ENCODE assay signal across 26 mouse cellular contexts in genomic region chr6:43178584-43179501, GRCm38 (mm10). TPM values are rescaled to one million over a fixed set of nuclear protein-coding genes. Genes with fewer than 3 reads are reported as not detected.
A peak's percentile ranks its signal among the peaks of the same experiment; 100 is the strongest.
DNase-seq lines count a peak whose midpoint lies in the region; ATAC-seq and TF ChIP-seq lines count a peak whose summit lies in the region.
"Had no signal": no experiment of that assay in that cellular context is flagged by ENCODE, and none has a peak within 500 bp of the region (broad histone marks: within the 10 kb centered on the region; RNA-seq: fewer than 3 reads in every experiment).

No protein-coding gene starts in this region.

- H3K4me2 ChIP-seq in neural tube, embryonic 13.5 days = no peak overlapping the region
- no peak overlapping the region for H3K4me2 ChIP-seq in hindbrain, postnatal 0 days (ENCODE audit: low read depth, low read length)
- H3K4me2 ChIP-seq in intestine, embryonic 16.5 days (ENCODE audit: low read depth, low read length) = no peak overlapping the region
- H3K4me2 ChIP-seq: embryonic facial prominence, embryonic 12.5 days; liver, embryonic 13.5 days; lung, embryonic 15.5 days had no signal

- H3K9me3 ChIP-seq in neural tube, embryonic 13.5 days = no peaks in the 10 kb centered on the region
- H3K9me3 ChIP-seq in hindbrain, postnatal 0 days (ENCODE audit: low read length) = no peaks in the 10 kb centered on the region
- H3K9me3 ChIP-seq in intestine, embryonic 16.5 days (ENCODE audit: control insufficient read depth, low read length) = no peaks in the 10 kb centered on the region
- H3K9me3 ChIP-seq: embryonic facial prominence, embryonic 12.5 days; liver, embryonic 13.5 days; lung, embryonic 15.5 days had no signal

- WGBS in neural tube, embryonic 13.5 days = 59% methylated on average over 6 of the region's 6 CpGs
- 44% methylated on average over 6 of the region's 6 CpGs for WGBS in hindbrain, postnatal 0 days
- 59% methylated on average over 6 of the region's 6 CpGs for WGBS in intestine, embryonic 16.5 days

- H3K9ac ChIP-seq in neural tube, embryonic 13.5 days = no peak overlapping the region
- no peak overlapping the region for H3K9ac ChIP-seq in hindbrain, postnatal 0 days (replicated peaks; ENCODE audit: low read length)
- no peak overlapping the region for H3K9ac ChIP-seq in intestine, embryonic 16.5 days (ENCODE audit: low read depth, low read length)
- H3K9ac ChIP-seq: embryonic facial prominence, embryonic 12.5 days; liver, embryonic 13.5 days; lung, embryonic 15.5 days had no signal

- TF ChIP-seq CTCF in hindbrain, postnatal 0 days (IDR thresholded peaks at IDR 0.05; ENCODE audit: low read depth) = no peak

- H3K27ac ChIP-seq in neural tube, embryonic 13.5 days (replicated peaks) = no peak overlapping the region
- H3K27ac ChIP-seq in hindbrain, postnatal 0 days = no peak overlapping the region
- no peak overlapping the region for H3K27ac ChIP-seq in intestine, embryonic 16.5 days (ENCODE audit: low read length)
- H3K27ac ChIP-seq: embryonic facial prominence, embryonic 12.5 days; left cerebral cortex, adult 2 months; liver, embryonic 13.5 days; lung, embryonic 15.5 days; macrophage had no signal

- peaks cover 9% of the 10 kb centered on the region for H3K4me1 ChIP-seq in neural tube, embryonic 13.5 days (replicated peaks)
- 0 out of 2 replicates have a peak, but pooled peaks cover 7% of the 10 kb centered on the region for H3K4me1 ChIP-seq in hindbrain, postnatal 0 days (ENCODE audit: insufficient read depth, low read length)
- H3K4me1 ChIP-seq in intestine, embryonic 16.5 days (ENCODE audit: control insufficient read depth, insufficient read depth, low read length) = no peaks in the 10 kb centered on the region
- H3K4me1 ChIP-seq: embryonic facial prominence, embryonic 12.5 days; liver, embryonic 13.5 days; lung, embryonic 15.5 days had no signal

- no peak overlapping the region for H3K4me3 ChIP-seq in neural tube, embryonic 13.5 days
- no peak overlapping the region for H3K4me3 ChIP-seq in hindbrain, postnatal 0 days (ENCODE audit: low read length)
- H3K4me3 ChIP-seq in intestine, embryonic 16.5 days (ENCODE audit: low read length) = no peak overlapping the region
- H3K4me3 ChIP-seq: embryonic facial prominence, embryonic 12.5 days; left cerebral cortex, adult 2 months; liver, embryonic 13.5 days; lung, embryonic 15.5 days had no signal

- H3K27me3 ChIP-seq in neural tube, embryonic 13.5 days = no peaks in the 10 kb centered on the region
- H3K27me3 ChIP-seq in hindbrain, postnatal 0 days (ENCODE audit: insufficient read depth, low read length) = no peaks in the 10 kb centered on the region
- H3K27me3 ChIP-seq in intestine, embryonic 16.5 days (replicated peaks; ENCODE audit: control insufficient read depth, insufficient read depth, low read length) = no peaks in the 10 kb centered on the region
- H3K27me3 ChIP-seq: embryonic facial prominence, embryonic 12.5 days; liver, embryonic 13.5 days; lung, embryonic 15.5 days had no signal

- no peaks in the 10 kb centered on the region for H3K36me3 ChIP-seq in neural tube, embryonic 13.5 days
- no peaks in the 10 kb centered on the region for H3K36me3 ChIP-seq in hindbrain, postnatal 0 days (ENCODE audit: insufficient read depth, low read length)
- no peaks in the 10 kb centered on the region for H3K36me3 ChIP-seq in intestine, embryonic 16.5 days (ENCODE audit: control insufficient read depth, insufficient read depth, low read length)
- H3K36me3 ChIP-seq: embryonic facial prominence, embryonic 12.5 days; liver, embryonic 13.5 days; lung, embryonic 15.5 days had no signal

- DNase-seq in frontal cortex, adult 2 months (ENCODE audit: extremely low spot score in 1 of 2, low spot score in 1 of 2) = no peak
- no peak for DNase-seq in neural tube, embryonic 10.5 days (ENCODE audit: extremely low spot score, low spot score)
- DNase-seq in hindbrain, postnatal 0 days (ENCODE audit: low spot score) = peak; percentile 31
- no peak for DNase-seq in heart, adult 18-20 months
- no peak for DNase-seq in liver
- DNase-seq: adrenal gland, adult 2 months; cerebellum, adult 18-20 months; kidney, adult 2 months; kidney, postnatal 36 days; liver, embryonic 13.5 days; retina, postnatal 1 day; thymus, adult 18-20 months had no signal

- ATAC-seq in frontal cortex, adult (ENCODE audit: low TSS enrichment) = peak; percentile 67; the same call in 1 of the 2 replicates
- ATAC-seq in neural tube, embryonic 13.5 days (ENCODE audit: low read depth) = peak; percentile 67; the same call in 1 of the 2 replicates
- peak; percentile 74 for ATAC-seq in hindbrain, postnatal 0 days
- ATAC-seq in intestine, embryonic 16.5 days = no peak

RNA-seq across cellular contexts. Expression of gene Olfr13, which starts 6.9 kb away (rescaled TPM):
- polyA plus RNA-seq in frontal cortex, adult 2 months (2012; rRNA removed) = 0.02 TPM in 1 of 2 replicates, not detected in the other
- polyA plus RNA-seq in neural tube, embryonic 13.5 days (2015; fragmentation: Nextera tagmentation; extraction: Ambion mirVana) = not detected in 2 replicates
- 0.05 TPM in 1 of 2 replicates, not detected in the other for total RNA-seq in hindbrain, postnatal 0 days (2014; rRNA removed)
- polyA plus RNA-seq in hindbrain, postnatal 0 days (2015; fragmentation: Nextera tagmentation; extraction: Ambion mirVana) = not detected in 2 replicates
- total RNA-seq in heart, adult 18-20 months (2021) = not detected
- not detected in 2 replicates for polyA plus RNA-seq in intestine, embryonic 16.5 days (2015; fragmentation: Nextera tagmentation; extraction: Ambion mirVana)
- total RNA-seq: adrenal gland, adult 2 months; gastrocnemius, adult 18-20 months; granulocyte monocyte progenitor cell, adult 5-6 weeks; hematopoietic stem cell, adult 5-6 weeks; left cerebral cortex, adult 2 months had no signal
- polyA plus RNA-seq: adrenal gland, adult 2 months; cortical plate, adult 2 months; embryonic facial prominence, embryonic 12.5 days; heart, embryonic 14.5 days; kidney, adult 2 months; limb, embryonic 11.5 days; liver, embryonic 13.5 days; lung, embryonic 15.5 days; macrophage; small intestine, adult 2 months had no signal

RNA-seq across cellular contexts. Expression of gene Olfr437, which starts 15.8 kb away (rescaled TPM):
- not detected in 2 replicates for polyA plus RNA-seq in frontal cortex, adult 2 months (2012; rRNA removed)
- polyA plus RNA-seq in neural tube, embryonic 13.5 days (2015; fragmentation: Nextera tagmentation; extraction: Ambion mirVana) = not detected in 2 replicates
- not detected in 2 replicates for total RNA-seq in hindbrain, postnatal 0 days (2014; rRNA removed)
- polyA plus RNA-seq in hindbrain, postnatal 0 days (2015; fragmentation: Nextera tagmentation; extraction: Ambion mirVana) = not detected in 2 replicates
- not detected for total RNA-seq in heart, adult 18-20 months (2021)
- polyA plus RNA-seq in intestine, embryonic 16.5 days (2015; fragmentation: Nextera tagmentation; extraction: Ambion mirVana) = not detected in 2 replicates
- total RNA-seq: adrenal gland, adult 2 months; gastrocnemius, adult 18-20 months; granulocyte monocyte progenitor cell, adult 5-6 weeks; hematopoietic stem cell, adult 5-6 weeks; left cerebral cortex, adult 2 months had no signal
- polyA plus RNA-seq: adrenal gland, adult 2 months; cortical plate, adult 2 months; embryonic facial prominence, embryonic 12.5 days; heart, embryonic 14.5 days; kidney, adult 2 months; limb, embryonic 11.5 days; liver, embryonic 13.5 days; lung, embryonic 15.5 days; macrophage; small intestine, adult 2 months had no signal

RNA-seq across cellular contexts. Expression of gene Olfr435, which starts 18.1 kb away (rescaled TPM):
- not detected in 2 replicates for polyA plus RNA-seq in frontal cortex, adult 2 months (2012; rRNA removed)
- polyA plus RNA-seq in neural tube, embryonic 13.5 days (2015; fragmentation: Nextera tagmentation; extraction: Ambion mirVana) = not detected in 2 replicates
- total RNA-seq in hindbrain, postnatal 0 days (2014; rRNA removed) = not detected in 2 replicates
- polyA plus RNA-seq in hindbrain, postnatal 0 days (2015; fragmentation: Nextera tagmentation; extraction: Ambion mirVana) = not detected in 2 replicates
- total RNA-seq in heart, adult 18-20 months (2021) = not detected
- polyA plus RNA-seq in intestine, embryonic 16.5 days (2015; fragmentation: Nextera tagmentation; extraction: Ambion mirVana) = not detected in 2 replicates
- total RNA-seq: adrenal gland, adult 2 months; gastrocnemius, adult 18-20 months; granulocyte monocyte progenitor cell, adult 5-6 weeks; hematopoietic stem cell, adult 5-6 weeks; left cerebral cortex, adult 2 months had no signal
- polyA plus RNA-seq: adrenal gland, adult 2 months; cortical plate, adult 2 months; embryonic facial prominence, embryonic 12.5 days; heart, embryonic 14.5 days; kidney, adult 2 months; limb, embryonic 11.5 days; liver, embryonic 13.5 days; lung, embryonic 15.5 days; macrophage; small intestine, adult 2 months had no signal

RNA-seq across cellular contexts. Expression of gene Olfr237-ps1, which starts 32.5 kb away (rescaled TPM):
- polyA plus RNA-seq in frontal cortex, adult 2 months (2012; rRNA removed) = 0.04 TPM in 1 of 2 replicates, not detected in the other
- not detected in 2 replicates for polyA plus RNA-seq in neural tube, embryonic 13.5 days (2015; fragmentation: Nextera tagmentation; extraction: Ambion mirVana)
- not detected in 2 replicates for total RNA-seq in hindbrain, postnatal 0 days (2014; rRNA removed)
- polyA plus RNA-seq in hindbrain, postnatal 0 days (2015; fragmentation: Nextera tagmentation; extraction: Ambion mirVana) = not detected in 2 replicates
- not detected for total RNA-seq in heart, adult 18-20 months (2021)
- not detected in 2 replicates for polyA plus RNA-seq in intestine, embryonic 16.5 days (2015; fragmentation: Nextera tagmentation; extraction: Ambion mirVana)
- total RNA-seq: adrenal gland, adult 2 months; gastrocnemius, adult 18-20 months; granulocyte monocyte progenitor cell, adult 5-6 weeks; hematopoietic stem cell, adult 5-6 weeks; left cerebral cortex, adult 2 months had no signal
- polyA plus RNA-seq: adrenal gland, adult 2 months; cortical plate, adult 2 months; embryonic facial prominence, embryonic 12.5 days; heart, embryonic 14.5 days; kidney, adult 2 months; limb, embryonic 11.5 days; liver, embryonic 13.5 days; lung, embryonic 15.5 days; macrophage; small intestine, adult 2 months had no signal

RNA-seq across cellular contexts. Expression of gene Olfr434, which starts 34.0 kb away (rescaled TPM):
- not detected in 2 replicates for polyA plus RNA-seq in frontal cortex, adult 2 months (2012; rRNA removed)
- not detected in 2 replicates for polyA plus RNA-seq in neural tube, embryonic 13.5 days (2015; fragmentation: Nextera tagmentation; extraction: Ambion mirVana)
- total RNA-seq in hindbrain, postnatal 0 days (2014; rRNA removed) = not detected in 2 replicates
- not detected in 2 replicates for polyA plus RNA-seq in hindbrain, postnatal 0 days (2015; fragmentation: Nextera tagmentation; extraction: Ambion mirVana)
- not detected for total RNA-seq in heart, adult 18-20 months (2021)
- not detected in 2 replicates for polyA plus RNA-seq in intestine, embryonic 16.5 days (2015; fragmentation: Nextera tagmentation; extraction: Ambion mirVana)
- total RNA-seq: adrenal gland, adult 2 months; gastrocnemius, adult 18-20 months; granulocyte monocyte progenitor cell, adult 5-6 weeks; hematopoietic stem cell, adult 5-6 weeks; left cerebral cortex, adult 2 months had no signal
- polyA plus RNA-seq: adrenal gland, adult 2 months; cortical plate, adult 2 months; embryonic facial prominence, embryonic 12.5 days; heart, embryonic 14.5 days; kidney, adult 2 months; limb, embryonic 11.5 days; liver, embryonic 13.5 days; lung, embryonic 15.5 days; macrophage; small intestine, adult 2 months had no signal
